In genomic region chr8:122433269-122433905, GRCm38 (mm10) we compare ENCODE assay signal across 9 mouse cellular contexts. TPM values are rescaled to one million over a fixed set of nuclear protein-coding genes. Genes with fewer than 3 reads are reported as not detected.
A peak's percentile ranks its signal among the peaks of the same experiment; 100 is the strongest.
DNase-seq lines count a peak whose midpoint lies in the region; ATAC-seq and TF ChIP-seq lines count a peak whose summit lies in the region.
"Had no signal": no experiment of that assay in that cellular context is flagged by ENCODE, and none has a peak within 500 bp of the region (broad histone marks: within the 10 kb centered on the region; RNA-seq: fewer than 3 reads in every experiment).

No protein-coding gene starts in this region.

- H3K36me3 ChIP-seq in E14TG2a.4 (ENCODE audit: insufficient read depth, low read length) (peaks cover 54% of the 10 kb centered on the region), macrophage (ENCODE audit: inconsistent target) (0 out of 2 replicates have a peak, but pooled peaks cover 6% of the 10 kb centered on the region)
- H3K36me3 ChIP-seq in heart, embryonic 16.5 days (ENCODE audit: control insufficient read depth, insufficient read depth): peaks cover 19% of the 10 kb centered on the region

- no peak for TF ChIP-seq CTCF in E14TG2a.4 (conservative IDR thresholded peaks at IDR 0.05; ENCODE audit: low read length)

- H3K79me2 ChIP-seq in macrophage (ENCODE audit: inconsistent target): peaks cover 48% of the 10 kb centered on the region

- H3K9me3 ChIP-seq in E14TG2a.4 (ENCODE audit: low read length): no peaks in the 10 kb centered on the region
- H3K9me3 ChIP-seq in heart, embryonic 16.5 days (replicated peaks; ENCODE audit: control insufficient read depth, low read length): peaks cover 3% of the 10 kb centered on the region

- H3K9ac ChIP-seq in heart, embryonic 16.5 days (ENCODE audit: low read length): no peak overlapping the region

- H3K27me3 ChIP-seq in E14TG2a.4 (ENCODE audit: insufficient read depth, low read length): peaks cover 18% of the 10 kb centered on the region; the same call in 1 of the 2 replicates
- H3K27me3 ChIP-seq in heart, embryonic 16.5 days (ENCODE audit: control insufficient read depth, insufficient read depth, low read length): no peaks in the 10 kb centered on the region

- peak; percentile 20 for ATAC-seq in heart, embryonic 16.5 days (replicated peaks; ENCODE audit: extremely low read depth, insufficient read depth, low FRiP score)
- no peak for ATAC-seq in activated CD4-positive, CD25-positive, alpha-beta regulatory T cell, adult 4 months

- peak; percentile 36 for DNase-seq in adrenal gland, postnatal 14 days
- no peak for DNase-seq in adrenal gland, postnatal 10 days
- DNase-seq in layer of hippocampus, adult 18-20 months (ENCODE audit: low spot score in 2 of 2): no peak
- no peak for DNase-seq in right cerebral cortex, postnatal 4 days

- H3K4me1 ChIP-seq in E14TG2a.4 (replicated peaks; ENCODE audit: low read depth, low read length): peaks cover 87% of the 10 kb centered on the region
- peaks cover 18% of the 10 kb centered on the region for H3K4me1 ChIP-seq in heart, embryonic 16.5 days (ENCODE audit: control insufficient read depth, insufficient read depth, low read length)

- H3K4me2 ChIP-seq in heart, embryonic 16.5 days (ENCODE audit: low read depth, low read length): peak overlapping the region; percentile 79

- WGBS in heart, embryonic 16.5 days: 64% methylated on average over 11 of the region's 11 CpGs
- WGBS in macrophage (ENCODE audit: missing documents): 69% methylated on average over 10 of the region's 11 CpGs

- peak overlapping the region; percentile 78 for H3K27ac ChIP-seq in heart, embryonic 16.5 days (ENCODE audit: low read length)
- H3K27ac ChIP-seq in macrophage: peak overlapping the region; percentile 97

- H3K4me3 ChIP-seq in E14TG2a.4 (replicated peaks; ENCODE audit: low read length) (peak overlapping the region; percentile 81), macrophage (ENCODE audit: inconsistent target) (peak overlapping the region; percentile 91)
- H3K4me3 ChIP-seq in heart, embryonic 16.5 days (ENCODE audit: low read length): no peak overlapping the region; the same call in 1 of the 2 replicates
- H3K4me3 ChIP-seq: myocyte had no signal

RNA-seq across cellular contexts. Expression of gene Cyba, which starts 0.7 kb away (rescaled TPM):
- 25.5 and 47.7 TPM in 2 replicates for total RNA-seq in adrenal gland, postnatal 14 days (2021)
- total RNA-seq in adrenal gland, postnatal 10 days (2021): 10 to 100 TPM; 38.6 to 40.1 TPM
- 170 and 202 TPM in 2 replicates for polyA plus RNA-seq in heart, embryonic 16.5 days (2015; fragmentation: Nextera tagmentation; extraction: Ambion mirVana)
- total RNA-seq in macrophage (2018; cell fraction: chromatin; rRNA removed): 100 to 1,000 TPM; 119 to 282 (median 191) TPM
- total RNA-seq in macrophage (2018; cell fraction: cytosol; rRNA removed): 1,000 to 10,000 TPM; 1,658 to 2,145 (median 1,843) TPM
- 100 to 1,000 TPM; 253 to 930 (median 676) TPM for total RNA-seq in macrophage (2018; cell fraction: nucleus; rRNA removed)
- polyA plus RNA-seq in macrophage (2018): 942 to 2,075 TPM (median 1,538 TPM) in 3 replicates
- total RNA-seq in layer of hippocampus, adult 18-20 months (2021): 10 to 100 TPM; 10.8 to 11.3 TPM
- polyA plus RNA-seq in activated CD4-positive, CD25-positive, alpha-beta regulatory T cell, adult 4 months (2017; shearing (Covaris generic)): 100 to 1,000 TPM; 750 to 796 TPM
- polyA plus RNA-seq: myocyte had no signal

RNA-seq across cellular contexts. Expression of gene Mvd, which starts 9.8 kb away (rescaled TPM):
- total RNA-seq in adrenal gland, postnatal 14 days (2021): 10.6 and 13.3 TPM in 2 replicates
- 1 to 10 TPM; 7.4 to 8.0 TPM for total RNA-seq in adrenal gland, postnatal 10 days (2021)
- polyA plus RNA-seq in heart, embryonic 16.5 days (2015; fragmentation: Nextera tagmentation; extraction: Ambion mirVana): 15.9 and 16.1 TPM in 2 replicates
- 10 to 100 TPM in 5 of 26 experiments, 1 to 10 TPM in 21; 1.2 to 19.0 (median 6.8) TPM for total RNA-seq in macrophage (2018; cell fraction: chromatin; rRNA removed)
- 10 to 100 TPM in 25 of 26 experiments, 1 to 10 TPM in 1; 9.4 to 39.5 (median 26.3) TPM for total RNA-seq in macrophage (2018; cell fraction: cytosol; rRNA removed)
- 10 to 100 TPM in 12 of 26 experiments, 1 to 10 TPM in 14; 3.9 to 27.0 (median 9.5) TPM for total RNA-seq in macrophage (2018; cell fraction: nucleus; rRNA removed)
- polyA plus RNA-seq in macrophage (2018): 10.1 to 40.6 TPM (median 23.8 TPM) in 3 replicates
- 10 to 100 TPM; 18.5 to 22.1 TPM for total RNA-seq in layer of hippocampus, adult 18-20 months (2021)
- polyA plus RNA-seq in activated CD4-positive, CD25-positive, alpha-beta regulatory T cell, adult 4 months (2017; shearing (Covaris generic)): 10 to 100 TPM; 14.8 to 15.1 TPM

RNA-seq across cellular contexts. Expression of gene Il17c, which starts 11.6 kb away (rescaled TPM):
- not detected in 2 replicates for total RNA-seq in adrenal gland, postnatal 14 days (2021)
- not detected for total RNA-seq in adrenal gland, postnatal 10 days (2021)
- polyA plus RNA-seq in heart, embryonic 16.5 days (2015; fragmentation: Nextera tagmentation; extraction: Ambion mirVana): 0.21 TPM in 1 of 2 replicates, not detected in the other
- 1 to 10 TPM in 2 of 26 experiments, not detected in 24; 1.0 to 1.6 TPM for total RNA-seq in macrophage (2018; cell fraction: chromatin; rRNA removed)
- not detected for total RNA-seq in macrophage (2018; cell fraction: cytosol; rRNA removed)
- under 1 TPM in 1 of 26 experiments, not detected in 25; 0.85 TPM for total RNA-seq in macrophage (2018; cell fraction: nucleus; rRNA removed)
- not detected in 3 replicates for polyA plus RNA-seq in macrophage (2018)
- total RNA-seq in layer of hippocampus, adult 18-20 months (2021): not detected
- not detected for polyA plus RNA-seq in activated CD4-positive, CD25-positive, alpha-beta regulatory T cell, adult 4 months (2017; shearing (Covaris generic))
- polyA plus RNA-seq: myocyte had no signal

RNA-seq across cellular contexts. Expression of gene Snai3, which starts 27.1 kb away (rescaled TPM):
- total RNA-seq in adrenal gland, postnatal 14 days (2021): 0.45 TPM in 1 of 2 replicates, not detected in the other
- total RNA-seq in adrenal gland, postnatal 10 days (2021): 1 to 10 TPM in 1 of 2 experiments, under 1 TPM in 1; 0.27 to 1.5 TPM
- polyA plus RNA-seq in heart, embryonic 16.5 days (2015; fragmentation: Nextera tagmentation; extraction: Ambion mirVana): 2.8 and 3.6 TPM in 2 replicates
- not detected for total RNA-seq in macrophage (2018; cell fraction: chromatin; rRNA removed)
- under 1 TPM in 1 of 26 experiments, not detected in 25; 0.07 TPM for total RNA-seq in macrophage (2018; cell fraction: cytosol; rRNA removed)
- total RNA-seq in macrophage (2018; cell fraction: nucleus; rRNA removed): under 1 TPM in 1 of 26 experiments, not detected in 25; 0.55 TPM
- not detected in 3 replicates for polyA plus RNA-seq in macrophage (2018)
- not detected for total RNA-seq in layer of hippocampus, adult 18-20 months (2021)
- 1 to 10 TPM; 3.2 to 5.1 TPM for polyA plus RNA-seq in activated CD4-positive, CD25-positive, alpha-beta regulatory T cell, adult 4 months (2017; shearing (Covaris generic))

RNA-seq across cellular contexts. Expression of gene Rnf166, which starts 42.5 kb away (rescaled TPM):
- total RNA-seq in adrenal gland, postnatal 14 days (2021): 37.9 and 38.5 TPM in 2 replicates
- 10 to 100 TPM; 40.4 to 42.0 TPM for total RNA-seq in adrenal gland, postnatal 10 days (2021)
- polyA plus RNA-seq in heart, embryonic 16.5 days (2015; fragmentation: Nextera tagmentation; extraction: Ambion mirVana): 42.1 and 48.6 TPM in 2 replicates
- total RNA-seq in macrophage (2018; cell fraction: chromatin; rRNA removed): 10 to 100 TPM in 22 of 26 experiments, 1 to 10 TPM in 4; 8.0 to 59.5 (median 25.5) TPM
- total RNA-seq in macrophage (2018; cell fraction: cytosol; rRNA removed): 10 to 100 TPM; 23.2 to 74.7 (median 45.6) TPM
- 10 to 100 TPM; 11.1 to 68.5 (median 26.6) TPM for total RNA-seq in macrophage (2018; cell fraction: nucleus; rRNA removed)
- 36.6 to 108 TPM (median 59.1 TPM) in 3 replicates for polyA plus RNA-seq in macrophage (2018)
- total RNA-seq in layer of hippocampus, adult 18-20 months (2021): 10 to 100 TPM; 40.3 to 45.5 TPM
- 10 to 100 TPM; 35.0 to 36.0 TPM for polyA plus RNA-seq in activated CD4-positive, CD25-positive, alpha-beta regulatory T cell, adult 4 months (2017; shearing (Covaris generic))
